Mouse (Mus musculus) limb, embryonic 14.5 days (tissue): ENCODE results near the gene Syne3. TPM values are rescaled to one million over a fixed set of nuclear protein-coding genes. Genes with fewer than 3 reads are reported as not detected.

Experiments
- ATAC-seq: fragments of 200-750 bp; cut with Nextera tagmentation; 2 replicates; pipeline ENCODE4 v1.8.0; 2017; ENCODE audit warnings: low read depth, moderate number of reproducible peaks, moderate TSS enrichment; ENCODE audit not compliant: low FRiP score
- DNase-seq: peaks from one replicate; pipeline ENCODE4 v3.0.0-alpha.2; 2015; ENCODE audit warnings: low spot score
- H3K27ac ChIP-seq: fragments of 300-500 bp; sonication (generic); replicated peaks from 2 replicates; pipeline ENCODE4 v1.5.1; 2014; ENCODE audit warnings: low read depth, mild to moderate bottlenecking, low read length, moderate library complexity, mixed read lengths
- H3K27me3 ChIP-seq: fragments of 300-500 bp; sonication (generic); 2 replicates; pipeline ENCODE4 v1.6.1; 2014; ENCODE audit warnings: low read length, mixed read lengths; ENCODE audit not compliant: control insufficient read depth, insufficient read depth
- H3K36me3 ChIP-seq: fragments of 300-500 bp; sonication (generic); 2 replicates; pipeline ENCODE4 v1.6.1; 2014; ENCODE audit warnings: mild to moderate bottlenecking, low read length, moderate library complexity, mixed read lengths; ENCODE audit not compliant: control insufficient read depth, insufficient read depth
- H3K4me1 ChIP-seq: fragments of 300-500 bp; sonication (generic); 2 replicates; pipeline ENCODE4 v1.6.1; 2014; ENCODE audit warnings: antibody characterized with exemption, low read length, mixed read lengths; ENCODE audit not compliant: control insufficient read depth, insufficient read depth
- H3K4me2 ChIP-seq: fragments of 300-500 bp; sonication (generic); replicated peaks from 2 replicates; pipeline ENCODE4 v1.6.1; 2014; ENCODE audit warnings: low read depth, mild to moderate bottlenecking, low read length, moderate library complexity; ENCODE audit not compliant: severe bottlenecking
- H3K4me3 ChIP-seq: fragments of 300-500 bp; sonication (generic); replicated peaks from 2 replicates; pipeline ENCODE4 v1.5.1; 2014; ENCODE audit warnings: low read length
- H3K9ac ChIP-seq: fragments of 300-500 bp; sonication (generic); 2 replicates; pipeline ENCODE4 v1.6.1; 2014; ENCODE audit warnings: mild to moderate bottlenecking, low read depth, low read length, moderate library complexity; ENCODE audit not compliant: severe bottlenecking
- H3K9me3 ChIP-seq: fragments of 300-500 bp; sonication (generic); 2 replicates; pipeline ENCODE4 v1.6.1; 2016; ENCODE audit warnings: low read length; ENCODE audit not compliant: control insufficient read depth
- POLR2A ChIP-seq: fragments of 200-500 bp; IDR thresholded peaks from 2 replicates; pipeline ENCODE4 v1.8.0; 2012; ENCODE audit warnings: inconsistent platforms, mild to moderate bottlenecking, moderate library complexity, borderline replicate concordance; ENCODE audit not compliant: insufficient read depth, insufficient read length; ENCODE audit errors: extremely low read depth
- WGBS: fragments of 180-500 bp; shearing (Covaris S2); extraction: QIAGEN DNeasy Blood & Tissue Kit; methylation state at CpG from one replicate; pipeline ENCODE4 v1.1.7; 2014; 5-methylcytosine and 5-hydroxymethylcytosine counted together
- polyA plus RNA-seq, 2 experiments: library from polyadenylated mRNA; depleted of rRNA in 1 of 2; stranded (reverse) in 1 of 2; unstranded in 1 of 2; fragments of >200 nt; fragmentation: Nextera tagmentation in 1 of 2; extraction: Ambion mirVana in 1 of 2; gene quantifications; 2 replicates each; pipeline versions ENCODE4 v1.2.1 to v1.2.3; 2012 to 2014

Syne3 gene
- polyA plus RNA-seq, 2 experiments = 2.0 to 2.6 TPM

- H3K4me1 ChIP-seq = peaks cover 6% of the 10 kb centered on the region
- H3K36me3 ChIP-seq = peaks cover 27% of the 10 kb centered on the region
- DNase-seq (no peak), ATAC-seq (no peak)
- no peaks in the 10 kb centered on the region for H3K9me3 ChIP-seq
- 75% methylated on average over 7 of the region's 7 CpGs for WGBS
- H3K27me3 ChIP-seq = no peaks in the 10 kb centered on the region
- H3K9ac ChIP-seq = no peak overlapping the region
- TF ChIP-seq POLR2A = no peak
- H3K27ac ChIP-seq = no peak overlapping the region
- H3K4me2 ChIP-seq = no peak overlapping the region
- H3K4me3 ChIP-seq = no peak overlapping the region
Observed at GRCm38 (mm10) chr12:105038918-105039317, 29.3 kb upstream of the Syne3 start.

- Histone ChIP-seq H3K36me3 (peaks cover 27% of the 10 kb centered on the region), H3K9me3 (no peaks in the 10 kb centered on the region), H3K27me3 (no peaks in the 10 kb centered on the region), H3K9ac (no peak overlapping the region), H3K4me3 (no peak overlapping the region), H3K4me2 (no peak overlapping the region), H3K4me1 (peaks cover 13% of the 10 kb centered on the region), H3K27ac (no peak overlapping the region)
- ATAC-seq (no peak), DNase-seq (no peak)
- TF ChIP-seq POLR2A = no peak
- 81% methylated on average over 11 of the region's 11 CpGs for WGBS
Observed at GRCm38 (mm10) chr12:105038211-105038610, 28.6 kb upstream of the Syne3 start.

- 74% methylated on average over 14 of the region's 14 CpGs for WGBS
- H3K9ac ChIP-seq = peak overlapping the region; percentile 75; the same call in 1 of the 2 replicates
- H3K4me1 ChIP-seq = peaks cover 19% of the 10 kb centered on the region
- H3K4me3 ChIP-seq = peak overlapping the region; percentile 77
- TF ChIP-seq POLR2A = no peak
- ATAC-seq = no peak
- H3K27ac ChIP-seq = no peak overlapping the region
- no peaks in the 10 kb centered on the region for H3K27me3 ChIP-seq
- peak overlapping the region; percentile 74 for H3K4me2 ChIP-seq
- H3K9me3 ChIP-seq = no peaks in the 10 kb centered on the region
- peaks cover 10% of the 10 kb centered on the region for H3K36me3 ChIP-seq
- DNase-seq = no peak
Observed at GRCm38 (mm10) chr12:105034130-105034769, 24.6 kb upstream of the Syne3 start.

GRCm38 (mm10) chr12:105032832-105033775, 23.5 kb upstream of the Syne3 start:
- 3% methylated on average over 45 of the region's 45 CpGs for WGBS

GRCm38 (mm10) chr12:105032147-105032831, 22.7 kb upstream of the Syne3 start, which contains the start of gene Glrx5:
Gene Glrx5 (plus strand): TSS chr12:105032688.
- peak within 1 kb of the TSS; percentile 93 for H3K4me2 ChIP-seq
- H3K9me3 ChIP-seq = no peaks in the 10 kb centered on the region
- under 1% methylated on average over 63 of the region's 72 CpGs for WGBS
- peaks cover 19% of the 10 kb centered on the region for H3K4me1 ChIP-seq
- DNase-seq (peak; percentile 100), ATAC-seq (peak; percentile 99)
- H3K9ac ChIP-seq = peak within 1 kb of the TSS; percentile 75
- peaks cover 12% of the 10 kb centered on the region for H3K36me3 ChIP-seq
- TF ChIP-seq POLR2A = peak; percentile 63; the same call in 1 of the 2 replicates
- H3K27ac ChIP-seq = peak within 1 kb of the TSS; percentile 41
- no peaks in the 10 kb centered on the region for H3K27me3 ChIP-seq
- peak within 1 kb of the TSS; percentile 77 for H3K4me3 ChIP-seq

More at GRCm38 (mm10) chr12:105032832-105033775, 23.5 kb upstream of the Syne3 start:
- Histone ChIP-seq H3K9ac (peak overlapping the region; percentile 75), H3K27me3 (no peaks in the 10 kb centered on the region), H3K4me2 (peak overlapping the region; percentile 74), H3K4me3 (peak overlapping the region; percentile 77), H3K4me1 (peaks cover 19% of the 10 kb centered on the region), H3K36me3 (peaks cover 12% of the 10 kb centered on the region), H3K27ac (peak overlapping the region; percentile 29), H3K9me3 (no peaks in the 10 kb centered on the region)
- TF ChIP-seq POLR2A = no peak
- ATAC-seq (peak; percentile 28), DNase-seq (no peak)
